Mouse (Mus musculus) frontal cortex, postnatal 14 days (tissue): Measurements from ENCODE around the gene Ppip5k2.
"Not testable (repeated sequence)": the region's sequence is repeated elsewhere in the genome, so short reads cannot be mapped to it uniquely, and the experiment has no call there.

Source experiments
- DNase-seq, 2 experiments: peaks; one replicate each; pipeline ENCODE4 v3.0.0; 2022; ENCODE audit warnings: low spot score in 2 of 2

The Ppip5k2 gene

DNA sequence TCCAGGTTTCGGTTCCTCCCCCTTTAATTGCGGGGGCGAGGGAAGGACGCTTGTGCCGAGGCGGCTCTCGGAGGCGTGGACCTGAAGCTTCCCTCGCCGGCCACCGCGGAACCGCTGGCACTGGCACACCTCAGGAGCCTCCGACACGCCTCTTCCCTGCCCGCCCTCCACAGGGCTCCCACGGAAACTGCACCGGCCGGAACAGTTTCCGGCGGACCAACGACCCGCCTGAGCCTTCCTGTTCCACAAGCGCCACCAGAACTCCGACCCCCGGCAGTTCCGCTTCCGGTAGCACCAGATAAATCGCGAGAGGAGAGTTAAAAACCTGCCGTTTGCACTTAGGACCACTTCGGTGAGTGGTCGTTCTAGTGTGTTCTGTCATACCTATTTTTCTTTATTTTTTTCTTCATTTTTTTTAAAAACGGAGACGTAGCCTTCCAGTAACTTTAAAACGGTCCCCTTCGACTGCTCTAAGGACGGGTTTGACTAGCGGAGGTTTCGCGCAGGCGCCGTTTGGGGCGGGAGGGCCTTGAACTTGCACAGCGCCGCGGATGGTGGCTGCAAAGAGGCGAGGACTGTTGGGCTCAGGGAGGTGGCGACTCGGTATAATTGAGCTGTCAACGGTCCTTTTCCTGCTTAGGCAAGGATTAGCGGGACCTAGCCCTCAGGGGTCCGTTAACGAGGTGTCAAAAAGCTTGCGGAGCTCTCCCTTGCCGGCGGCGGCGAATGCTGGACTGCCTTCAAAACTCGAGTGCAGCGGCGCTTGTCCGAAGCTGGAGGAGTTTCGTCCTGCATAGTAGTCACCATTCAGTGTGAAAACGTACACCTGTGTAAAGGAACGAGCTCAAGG, at the start of gene Ppip5k2, which contains the start of gene Gin1:
Ppip5k2 (minus strand) TSS at position 508 of the 850 bp plus-strand sequence.
Gin1 (plus strand) TSS at position 269 of the 850 bp plus-strand sequence.
- peak; percentile 89 to 91 for DNase-seq

DNA sequence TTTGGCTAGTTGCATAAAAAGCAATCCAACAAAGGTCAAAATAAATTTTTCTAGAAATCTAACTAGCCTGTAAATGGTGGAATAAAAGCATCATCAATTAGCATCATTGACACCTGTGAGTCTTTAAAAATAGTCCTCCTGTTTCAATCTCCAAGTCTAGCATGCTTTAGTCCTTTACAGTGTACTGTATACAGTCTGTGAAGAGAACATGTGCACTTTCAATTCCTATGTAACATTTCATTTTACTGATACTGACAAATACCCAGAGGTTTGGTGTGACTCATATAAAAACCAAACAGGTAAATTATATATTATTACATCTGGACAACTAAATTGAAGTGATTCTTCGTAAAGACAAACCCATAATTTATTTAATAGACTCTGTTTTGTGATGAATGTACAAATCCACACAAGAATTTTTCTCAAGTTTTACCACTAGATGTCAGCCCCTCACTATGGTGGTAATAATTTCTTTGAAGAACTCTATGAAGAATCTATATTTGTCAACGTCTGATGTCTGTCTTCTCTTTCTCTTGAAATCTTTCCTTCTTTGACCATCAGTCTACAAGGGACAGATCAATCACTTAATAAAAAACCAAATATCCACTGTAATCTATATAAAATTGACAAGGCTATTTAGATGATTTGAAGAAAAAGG, 39.2 kb upstream of the Ppip5k2 start:
- no peak for DNase-seq

- DNase-seq: no peak
Measured at GRCm38 (mm10) chr1:97804520-97804919, 34.3 kb upstream of the Ppip5k2 start.

DNA sequence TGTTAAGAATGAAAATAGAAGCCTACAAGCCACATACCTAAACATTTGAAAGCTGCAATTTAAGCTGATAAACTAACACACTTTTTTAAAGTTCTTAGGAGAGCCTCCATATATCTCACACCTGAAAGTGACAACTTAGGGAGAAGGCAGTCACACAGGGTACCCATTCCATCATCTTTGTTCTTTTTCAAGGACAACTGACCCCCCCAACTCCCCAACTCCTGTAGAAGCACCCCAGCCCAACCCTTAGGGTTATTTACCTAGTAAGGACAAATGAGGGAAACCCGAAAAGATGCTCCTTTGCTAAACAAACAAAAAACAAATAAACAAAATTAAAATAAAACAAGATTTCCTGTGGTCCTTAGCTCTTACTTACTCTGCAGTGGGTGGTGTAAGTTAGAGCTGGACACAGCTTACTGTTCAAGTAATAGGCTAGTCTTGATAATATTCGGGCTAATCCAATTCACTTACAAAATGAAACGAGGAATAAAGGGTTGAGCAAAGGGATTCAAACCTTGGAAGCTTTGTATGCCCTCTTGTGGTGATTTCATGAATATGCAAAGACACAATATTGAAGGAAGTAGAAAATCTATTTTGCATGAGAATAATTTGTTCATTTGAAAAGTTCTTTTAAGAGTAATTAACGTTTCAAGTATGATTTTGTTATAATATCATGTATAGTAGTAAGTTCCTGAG, 32.1 kb upstream of the Ppip5k2 start:
- no peak for DNase-seq

DNA sequence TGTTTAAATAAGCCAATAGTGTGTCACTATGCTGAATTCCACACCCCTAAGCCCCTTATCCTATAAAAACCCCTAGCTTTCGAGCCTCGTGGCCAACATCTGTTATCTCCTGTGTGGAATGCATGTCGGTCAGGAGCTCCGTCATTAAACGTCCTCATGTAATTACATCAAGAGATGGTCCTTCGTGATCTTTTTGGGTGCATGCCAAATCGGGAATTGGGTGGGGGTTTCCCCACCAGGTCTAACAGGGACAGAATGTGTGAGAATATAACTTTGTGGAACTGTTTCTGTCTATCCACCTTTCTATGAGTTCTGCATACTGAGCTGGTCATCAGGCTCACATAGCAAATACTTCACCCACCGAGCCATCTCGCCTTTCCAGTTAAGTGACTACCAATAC, 25.7 kb upstream of the Ppip5k2 start:
- no peak for DNase-seq

- DNase-seq: no peak
Measured at GRCm38 (mm10) chr1:97794110-97794509, 23.9 kb upstream of the Ppip5k2 start.

DNA sequence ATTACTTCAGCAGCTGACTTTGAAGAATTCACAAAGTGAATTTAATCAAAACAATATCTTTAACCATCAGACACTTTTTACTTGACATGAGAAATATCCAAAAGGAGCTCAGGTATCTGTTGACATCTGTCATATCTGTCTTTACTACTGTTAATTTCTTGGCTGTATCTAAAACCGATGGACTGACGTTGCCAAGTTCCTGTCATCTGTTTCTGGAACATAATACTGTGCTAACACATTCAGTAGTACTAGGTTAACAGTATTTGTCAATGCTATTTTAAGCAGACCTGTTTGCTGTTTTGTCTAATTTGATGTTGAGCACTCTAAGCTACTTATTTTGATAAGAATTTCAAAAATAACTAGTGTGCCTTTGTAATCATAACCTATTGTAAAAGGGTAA, 18.3 kb upstream of the Ppip5k2 start:
- no peak for DNase-seq

- DNase-seq: no peak
Measured at GRCm38 (mm10) chr1:97787674-97788073, 17.5 kb upstream of the Ppip5k2 start.

DNA sequence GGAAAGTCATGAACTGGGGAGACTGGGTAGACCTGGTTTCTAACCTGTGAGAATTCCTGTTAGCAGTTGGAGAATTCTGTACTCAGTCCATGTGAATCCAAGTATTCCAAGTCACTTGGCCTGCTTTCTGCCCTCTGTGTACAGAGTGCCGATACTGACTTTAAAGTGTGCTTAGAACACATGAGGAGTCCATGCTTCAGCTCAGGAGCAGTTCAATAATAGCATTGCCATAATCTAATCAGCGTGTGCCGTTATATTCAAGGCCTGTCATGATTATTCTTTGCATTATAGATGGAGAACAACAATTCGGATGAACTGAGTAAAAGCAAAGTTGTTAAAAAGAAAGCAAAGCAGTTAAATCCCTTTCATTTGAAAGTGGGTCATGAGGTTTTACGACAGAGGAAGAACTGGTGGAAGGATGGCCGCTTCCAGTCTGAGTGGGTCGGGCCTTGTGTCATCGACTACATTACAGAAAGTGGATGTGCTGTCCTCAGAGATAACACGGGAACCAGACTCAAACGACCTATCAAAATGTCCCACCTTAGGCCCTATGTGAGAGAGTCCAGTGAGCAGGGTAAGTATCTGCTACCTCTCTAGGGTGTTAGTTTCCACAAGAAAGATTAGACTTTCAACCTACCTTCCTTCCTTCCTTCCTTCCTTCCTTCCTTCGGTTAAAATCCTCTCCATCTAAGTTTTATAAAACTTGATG, 15.6 kb upstream of the Ppip5k2 start:
- DNase-seq: no peak

DNA sequence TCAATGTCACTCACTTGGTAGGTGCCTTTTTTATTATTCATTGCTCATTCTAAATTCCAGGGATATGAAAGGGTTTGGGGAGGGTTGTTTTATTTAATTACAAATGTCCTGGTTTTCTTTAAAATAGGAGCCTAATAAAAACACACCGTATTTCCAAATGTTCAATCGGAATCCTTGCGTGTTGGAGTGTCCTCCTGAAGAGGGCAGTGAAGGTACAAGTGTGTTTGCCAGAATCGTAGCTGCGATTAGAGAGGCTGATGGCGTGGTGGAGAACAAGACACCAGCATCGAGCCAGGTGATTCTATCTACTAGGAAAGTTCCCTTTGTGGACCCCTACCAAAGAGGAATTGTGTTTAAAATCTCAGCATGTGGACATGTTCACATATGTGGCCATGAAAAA, 14.7 kb upstream of the Ppip5k2 start:
- no peak for DNase-seq

DNA sequence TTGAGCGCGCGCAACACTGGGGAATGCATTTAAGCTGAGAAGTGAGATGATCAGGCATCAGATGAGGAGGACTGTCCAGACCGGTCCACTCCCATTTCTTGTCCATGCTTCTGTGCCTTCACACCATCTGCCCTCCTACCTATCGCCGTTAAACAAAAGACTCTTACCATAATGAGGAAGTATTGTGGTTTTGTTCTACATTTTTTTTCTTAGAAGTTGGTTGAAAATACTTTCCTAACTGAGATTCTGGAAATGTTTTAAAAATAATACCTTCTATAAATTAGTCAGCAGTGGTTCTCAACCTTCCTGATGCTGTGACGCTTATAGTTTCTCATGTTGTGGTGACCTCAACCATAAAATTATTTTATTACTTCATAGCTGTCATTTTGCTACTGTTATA, 11.5 kb upstream of the Ppip5k2 start:
- DNase-seq: no peak

DNA sequence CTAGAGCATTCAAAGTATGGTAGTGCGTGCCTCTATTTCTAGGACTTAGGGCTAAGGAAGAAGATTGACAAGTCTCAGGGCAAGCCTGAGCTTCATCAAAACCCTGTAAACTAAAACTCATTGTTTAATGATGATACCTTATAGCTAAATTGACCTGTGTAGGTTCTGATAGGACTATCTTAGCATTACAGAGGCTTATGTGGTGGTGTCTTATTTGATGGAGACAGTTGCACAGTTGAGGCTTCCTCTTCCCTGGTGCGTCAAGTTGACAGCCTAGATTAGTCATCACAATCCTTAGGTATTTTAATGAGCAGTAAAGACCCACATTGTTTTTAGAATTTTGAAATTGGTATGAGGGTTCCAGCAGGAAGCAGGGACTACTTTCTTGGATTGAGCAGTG, 3.8 kb upstream of the Ppip5k2 start:
- no peak for DNase-seq

DNA sequence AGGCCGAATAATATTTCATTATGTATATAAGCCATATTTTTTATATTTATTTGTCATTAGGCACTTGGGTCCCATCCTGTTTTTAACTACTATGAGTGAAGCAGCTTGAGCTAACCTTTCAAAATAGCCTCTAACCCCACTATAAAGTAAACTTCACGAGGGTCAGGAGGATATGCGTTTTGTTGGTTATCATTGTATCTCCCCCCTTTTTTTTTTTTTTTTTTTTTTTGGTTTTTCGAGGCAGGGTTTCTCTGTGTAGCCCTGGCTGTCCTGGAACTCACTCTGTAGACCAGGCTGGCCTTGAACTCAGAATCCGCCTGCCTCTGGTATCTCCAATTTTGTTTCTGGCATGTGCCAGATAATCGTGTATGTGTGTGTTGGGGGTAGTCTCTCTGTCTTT, 3.2 kb upstream of the Ppip5k2 start:
- DNase-seq: no peak

DNA sequence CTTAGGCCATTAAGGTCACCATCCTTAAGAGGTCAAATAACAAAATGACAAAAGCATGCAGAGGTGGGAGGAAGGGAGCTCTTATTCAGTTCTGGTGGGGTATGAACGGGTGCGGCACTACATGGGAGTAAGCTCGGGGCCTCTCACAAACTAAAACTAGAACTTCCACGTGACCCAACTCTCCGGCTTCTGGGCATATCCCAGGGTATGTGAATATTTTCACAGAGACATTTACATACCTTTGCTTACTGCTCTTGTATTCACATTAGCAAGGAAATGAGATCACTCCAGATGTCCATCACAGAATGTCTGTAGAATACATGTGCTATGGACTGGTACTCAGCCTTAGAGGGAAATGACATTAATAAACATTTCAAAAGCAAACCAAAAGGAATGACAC, 1.5 kb upstream of the Ppip5k2 start:
- no peak for DNase-seq

DNA sequence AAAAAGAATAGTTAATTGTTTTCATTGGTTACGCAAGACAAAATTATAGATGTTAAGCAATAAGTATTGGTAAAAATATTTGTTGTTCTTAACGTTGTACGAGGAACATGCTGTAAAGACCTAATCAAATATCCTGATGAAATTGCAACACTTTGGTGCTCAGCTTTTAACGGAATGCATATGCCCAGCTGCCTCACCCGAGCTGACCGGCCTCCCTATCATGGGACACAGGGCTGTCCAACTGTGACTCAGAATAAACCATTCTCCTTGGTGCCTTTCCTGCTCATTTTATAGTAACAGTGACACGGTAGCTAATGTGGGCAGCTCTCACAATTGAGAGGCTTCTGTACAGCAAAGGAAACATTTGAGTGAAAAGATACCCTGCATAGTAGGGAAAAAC, 907 bp upstream of the Ppip5k2 start:
- DNase-seq: no peak

GRCm38 (mm10) chr1:97769294-97769903, 812 bp downstream of the Ppip5k2 start:
- DNase-seq: peak; percentile 16 to 17

DNA sequence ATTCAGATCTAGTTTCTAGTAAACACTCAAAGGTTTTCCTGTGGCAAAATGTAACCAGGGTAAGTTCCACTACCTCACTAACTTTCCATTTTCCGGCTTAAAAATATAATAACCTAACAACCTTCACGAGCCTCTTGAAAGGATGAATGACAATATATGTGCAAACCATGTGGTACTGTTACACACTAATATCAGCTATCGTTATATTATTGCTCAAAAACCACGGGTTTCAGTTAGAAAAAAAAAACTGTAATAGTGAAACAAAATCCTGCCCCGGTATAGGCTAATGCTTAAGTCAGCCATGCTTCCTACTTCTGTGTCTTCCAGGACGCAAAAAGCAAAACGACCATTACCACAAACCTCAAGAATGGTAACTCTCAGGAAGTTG, 1.3 kb downstream of the Ppip5k2 start:
- no peak for DNase-seq

- DNase-seq: no peak
Measured at GRCm38 (mm10) chr1:97768089-97768488, 2.1 kb downstream of the Ppip5k2 start.

- DNase-seq: not testable (repeated sequence)
Measured at GRCm38 (mm10) chr1:97765712-97766111, 4.5 kb downstream of the Ppip5k2 start.

DNA sequence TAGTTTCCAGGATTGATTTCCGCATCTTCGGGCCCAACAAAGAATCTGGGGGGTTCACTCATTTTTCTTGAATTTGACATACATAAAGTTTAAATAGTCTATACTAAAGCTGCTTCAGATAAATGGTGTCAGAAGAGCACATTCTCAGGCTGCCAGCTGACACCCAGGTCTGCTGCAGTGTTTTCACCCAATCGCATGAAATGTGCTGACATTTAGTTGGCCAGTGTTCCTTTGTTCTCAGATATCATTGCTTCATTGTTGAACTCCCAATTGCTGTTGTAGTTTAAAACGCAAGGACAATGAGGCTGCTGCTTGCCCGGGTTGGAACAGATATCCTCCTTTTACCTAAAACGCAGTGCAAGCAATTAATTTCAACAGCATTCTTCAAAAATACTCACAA, 8.7 kb downstream of the Ppip5k2 start:
- DNase-seq: no peak

DNA sequence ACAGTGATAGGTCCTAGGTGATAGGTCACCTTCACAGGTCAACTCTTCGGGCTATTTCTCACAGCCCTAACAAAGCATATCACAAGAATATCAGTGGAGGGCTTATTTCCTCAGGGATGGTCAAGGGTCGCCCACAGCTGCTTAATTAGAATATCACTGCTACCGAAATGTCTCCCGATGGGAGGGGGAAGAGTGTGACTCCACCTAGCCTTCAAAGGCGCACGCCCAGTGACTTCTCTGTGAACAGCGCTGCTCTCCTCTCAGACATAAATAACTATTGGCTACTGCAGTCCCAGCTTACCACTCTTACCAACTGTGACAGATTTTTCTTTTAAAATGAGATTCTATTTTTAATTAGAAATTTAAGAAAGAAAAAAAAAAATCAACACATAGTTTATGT, 9.6 kb downstream of the Ppip5k2 start:
- DNase-seq: no peak

DNA sequence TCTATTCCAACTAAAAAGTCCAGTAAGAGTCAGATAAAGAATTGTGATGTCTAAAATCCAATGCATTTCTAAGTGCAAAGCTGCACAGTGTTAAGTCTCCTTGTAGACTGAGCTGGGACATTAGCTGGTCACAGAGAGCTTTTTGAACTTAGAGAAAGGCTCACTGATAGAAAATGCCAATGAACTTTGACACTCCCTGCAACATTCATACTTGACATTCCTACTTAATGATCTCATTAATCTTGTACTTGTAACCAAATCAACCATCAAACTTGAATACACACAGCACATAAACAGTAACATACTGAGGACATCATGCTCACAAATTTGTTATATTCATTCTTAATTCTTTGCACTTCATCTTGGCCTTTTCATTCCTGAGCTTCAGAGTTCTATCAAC, 10.4 kb downstream of the Ppip5k2 start:
- DNase-seq: no peak
